Mouse (Mus musculus) spleen, adult 2 months (tissue): ENCODE measurements around the gene Ift52. TPM values are rescaled to one million over a fixed set of nuclear protein-coding genes. Genes with fewer than 3 reads are reported as not detected.
A peak's percentile ranks its signal among the peaks of the same experiment; 100 is the strongest.

ENCODE experiments used
- DNase-seq, 2 experiments: peaks; one replicate each; pipeline versions ENCODE4 v3.0.0 to v3.0.0-alpha.2; 2012 to 2021; ENCODE audit warnings: low spot score in 2 of 2, low read depth in 1 of 2
- H3K27ac ChIP-seq: fragments of 200-500 bp; 2 replicates; pipeline ENCODE4 v1.5.1; 2012; ENCODE audit warnings: low read length, inconsistent platforms; ENCODE audit not compliant: insufficient read depth
- H3K27me3 ChIP-seq: fragments of 200-500 bp; 2 replicates; pipeline ENCODE4 v1.6.1; 2012; ENCODE audit warnings: mild to moderate bottlenecking, moderate library complexity, low read length, inconsistent platforms; ENCODE audit not compliant: control insufficient read depth, insufficient read depth
- H3K36me3 ChIP-seq: fragments of 200-500 bp; 2 replicates; pipeline ENCODE4 v1.6.1; 2012; ENCODE audit warnings: mild to moderate bottlenecking, low read length, inconsistent platforms; ENCODE audit not compliant: control insufficient read depth, insufficient read depth
- H3K4me1 ChIP-seq: fragments of 200-500 bp; 2 replicates; pipeline ENCODE4 v1.6.1; 2011; ENCODE audit warnings: inconsistent platforms; ENCODE audit not compliant: control insufficient read depth, insufficient read depth, insufficient read length
- H3K4me3 ChIP-seq: fragments of 200-500 bp; 2 replicates; pipeline ENCODE4 v1.5.1; 2011; ENCODE audit warnings: mild to moderate bottlenecking, inconsistent platforms; ENCODE audit not compliant: insufficient read depth, insufficient read length; ENCODE audit errors: extremely low read depth
- CTCF ChIP-seq: fragments of 200-500 bp; IDR thresholded peaks from 2 replicates; pipeline ENCODE4 v1.5.1; 2011; ENCODE audit warnings: mild to moderate bottlenecking, inconsistent platforms; ENCODE audit not compliant: insufficient read depth, insufficient read length, insufficient replicate concordance; ENCODE audit errors: extremely low read depth
- POLR2A ChIP-seq: fragments of 200-500 bp; IDR thresholded peaks from 2 replicates; pipeline ENCODE4 v1.6.1; 2011; ENCODE audit warnings: low read depth, low read length, inconsistent platforms
- WGBS: fragments of 180-500 bp; shearing (Covaris S2); methylation state at CpG from one replicate; pipeline ENCODE4 v1.1.7; 2018; 5-methylcytosine and 5-hydroxymethylcytosine counted together
- polyA plus RNA-seq: library from polyadenylated mRNA; depleted of rRNA; stranded (reverse); fragments of >200 nt; gene quantifications from 2 replicates; pipeline ENCODE4 v1.2.3, GENCODE M21; 2012

Gene Ift52
- polyA plus RNA-seq, 1 experiment, result 14.1 TPM

- Histone ChIP-seq H3K4me1 (no peaks in the 10 kb centered on the region), H3K4me3 (no peak overlapping the region), H3K27me3 (no peaks in the 10 kb centered on the region), H3K27ac (no peak overlapping the region), H3K36me3 (no peaks in the 10 kb centered on the region)
- 50% methylated on average over 6 of the region's 6 CpGs for WGBS
- no peak for TF ChIP-seq CTCF
- no peak for TF ChIP-seq POLR2A
- no peak for DNase-seq
Observed at GRCm38 (mm10) chr2:162991394-162992083, 25.6 kb upstream of the Ift52 start.

- no peak for DNase-seq
- H3K27me3 ChIP-seq, result no peaks in the 10 kb centered on the region
- H3K27ac ChIP-seq, result no peak overlapping the region
- no peaks in the 10 kb centered on the region for H3K4me1 ChIP-seq
- no peaks in the 10 kb centered on the region for H3K36me3 ChIP-seq
- no peak overlapping the region for H3K4me3 ChIP-seq
- TF ChIP-seq CTCF (no peak), POLR2A (no peak)
Observed at GRCm38 (mm10) chr2:162992084-162992437, 25.1 kb upstream of the Ift52 start.

DNA sequence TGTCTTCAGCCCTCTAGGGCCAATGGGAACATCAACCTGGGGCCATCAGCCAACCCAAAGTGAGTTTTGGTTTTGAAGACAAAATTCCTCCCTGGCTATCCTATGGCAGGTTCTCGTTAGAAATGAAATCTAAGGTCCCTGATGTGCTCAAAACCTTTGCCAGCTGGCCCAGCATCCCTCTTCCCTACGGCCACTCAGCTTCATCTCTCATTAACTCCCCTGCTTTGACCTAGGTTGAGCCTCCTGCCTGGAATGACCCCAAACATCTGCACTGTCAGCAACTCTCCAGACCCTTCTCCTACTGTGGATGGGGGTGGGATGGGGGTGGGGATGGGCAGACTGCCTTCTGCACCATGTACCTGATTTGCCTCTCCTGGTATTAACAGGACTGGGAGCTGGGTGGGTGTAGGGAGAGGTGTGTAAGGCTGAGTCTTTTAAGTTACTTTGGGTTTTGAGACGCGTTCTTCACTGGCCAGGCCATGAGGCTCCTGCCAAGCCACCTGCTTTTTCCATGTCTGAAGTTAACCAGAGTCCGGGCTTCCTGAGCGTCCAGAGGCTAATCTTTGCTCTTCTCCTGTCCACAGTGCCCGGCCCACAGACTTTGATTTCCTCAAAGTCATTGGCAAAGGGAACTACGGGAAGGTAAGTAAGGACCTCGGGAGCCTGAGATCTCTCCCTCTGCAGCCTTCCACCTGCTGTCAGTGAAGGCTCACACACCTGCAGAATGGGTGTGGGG, 23.1 kb upstream of the Ift52 start:
- 81% methylated on average over 9 of the region's 9 CpGs for WGBS
- no peak for TF ChIP-seq CTCF
- TF ChIP-seq POLR2A, result no peak
- no peak for DNase-seq
- H3K4me3 ChIP-seq, result no peak overlapping the region
- H3K27ac ChIP-seq, result no peak overlapping the region
- no peaks in the 10 kb centered on the region for H3K27me3 ChIP-seq
- H3K4me1 ChIP-seq, result no peaks in the 10 kb centered on the region
- no peaks in the 10 kb centered on the region for H3K36me3 ChIP-seq

GRCm38 (mm10) chr2:162998528-162999230, 18.5 kb upstream of the Ift52 start:
- H3K4me3 ChIP-seq, result no peak overlapping the region
- no peaks in the 10 kb centered on the region for H3K27me3 ChIP-seq

DNA sequence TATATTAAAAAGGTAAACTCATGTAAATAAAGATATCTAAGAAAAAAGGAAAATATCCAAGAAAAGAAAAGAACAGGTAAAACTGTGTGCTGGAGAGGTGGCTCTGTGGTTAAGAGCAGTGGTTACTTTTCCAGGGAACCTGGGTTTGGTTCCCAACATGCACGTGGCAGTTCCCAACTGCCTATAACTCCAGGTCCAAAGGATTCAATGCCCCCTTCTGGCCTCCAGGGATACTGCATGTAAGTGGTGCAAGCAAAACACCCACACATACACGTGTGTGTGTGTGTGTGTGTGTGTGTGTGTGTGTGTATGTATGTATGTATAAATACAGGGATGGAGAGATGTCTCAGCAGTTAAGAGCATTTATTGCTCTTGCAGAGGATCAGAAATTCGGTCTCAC, 17.4 kb upstream of the Ift52 start:
- H3K36me3 ChIP-seq, result no peaks in the 10 kb centered on the region
- 28% methylated on average over 3 of the region's 3 CpGs for WGBS
- H3K27ac ChIP-seq, result no peak overlapping the region
- no peaks in the 10 kb centered on the region for H3K4me1 ChIP-seq
- no peak overlapping the region for H3K4me3 ChIP-seq
- peak in 1 of 2 experiments; percentile 3 for DNase-seq
- no peak for TF ChIP-seq POLR2A
- H3K27me3 ChIP-seq, result no peaks in the 10 kb centered on the region

More at GRCm38 (mm10) chr2:162998528-162999230, 18.5 kb upstream of the Ift52 start:
- DNase-seq, result peak; percentile 11 to 30
- TF ChIP-seq CTCF (peak; percentile 58; the same call in 1 of the 2 replicates), POLR2A (no peak)
- 30% methylated on average over 18 of the region's 18 CpGs for WGBS
- Histone ChIP-seq H3K36me3 (no peaks in the 10 kb centered on the region), H3K4me1 (no peaks in the 10 kb centered on the region), H3K27ac (no peak overlapping the region)

DNA sequence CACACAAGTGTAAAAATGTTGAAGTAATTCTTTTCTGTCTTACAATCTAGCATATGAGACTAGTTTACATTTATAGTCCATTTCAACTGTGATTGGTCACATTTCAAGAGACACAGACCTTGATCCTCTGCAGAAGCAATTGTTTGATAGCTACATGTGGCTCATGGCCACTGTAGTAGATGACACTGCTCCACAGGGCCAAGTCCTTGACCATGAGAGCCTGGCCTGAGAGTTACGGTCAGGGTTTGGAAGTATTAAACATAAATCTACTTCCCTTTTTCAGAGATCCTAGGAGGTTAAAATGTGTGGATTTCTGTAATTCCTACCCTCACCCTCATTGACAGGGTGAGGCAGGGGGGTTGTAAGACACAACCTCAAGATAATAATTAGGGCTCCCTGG, 16.1 kb upstream of the Ift52 start:
- 97% methylated on average over 1 of the region's 1 CpGs for WGBS
- TF ChIP-seq CTCF (no peak), POLR2A (no peak)
- Histone ChIP-seq H3K4me3 (no peak overlapping the region), H3K4me1 (no peaks in the 10 kb centered on the region), H3K36me3 (no peaks in the 10 kb centered on the region), H3K27ac (no peak overlapping the region), H3K27me3 (no peaks in the 10 kb centered on the region)
- DNase-seq, result no peak
